Mouse (Mus musculus): ENCODE results near the gene Cald1.

GRCm38 (mm10) chr6:34664291-34664690 lies 66.0 kb downstream of the Cald1 start:
- no peak for TF ChIP-seq CTCF (conservative IDR thresholded peaks at IDR 0.05; ENCODE audit: low read length)
- TF ChIP-seq POU5F1 (IDR thresholded peaks at IDR 0.05; ENCODE audit: borderline replicate concordance, low read length), result no peak
